Mouse (Mus musculus) mesoderm, embryonic 11.5 days (tissue): Measurements from ENCODE around the gene Amy2a3.
"Not testable (repeated sequence)": the region's sequence is repeated elsewhere in the genome, so short reads cannot be mapped to it uniquely, and the experiment has no call there.

Experiments used
- DNase-seq: peaks from one replicate; pipeline ENCODE4 v3.0.0-alpha.2; 2012; ENCODE audit warnings: low read depth, low spot score

The Amy2a3 gene

GRCm38 (mm10) chr3:113323952-113324351, at the start of gene Amy2a3:
Amy2a3 (minus strand) TSS chr3:113324052.
- DNase-seq: not testable (repeated sequence)

- DNase-seq: not testable (repeated sequence)
Measured at GRCm38 (mm10) chr3:113356558-113356957, 32.7 kb upstream of the Amy2a3 start, which contains the start of gene Amy2a2. Amy2a2 (minus strand) TSS chr3:113356658.

- DNase-seq: not testable (repeated sequence)
Measured at GRCm38 (mm10) chr3:113345484-113345883, 21.6 kb upstream of the Amy2a3 start.

GRCm38 (mm10) chr3:113312937-113313336, 10.9 kb downstream of the Amy2a3 start:
- not testable (repeated sequence) for DNase-seq

GRCm38 (mm10) chr3:113291349-113291748, 32.5 kb downstream of the Amy2a3 start, which contains the start of gene Amy2a4:
Amy2a4 (minus strand) TSS chr3:113291449.
- not testable (repeated sequence) for DNase-seq

- not testable (repeated sequence) for DNase-seq
Measured at GRCm38 (mm10) chr3:113280285-113280684, 43.6 kb downstream of the Amy2a3 start.

- not testable (repeated sequence) for DNase-seq
Measured at GRCm38 (mm10) chr3:113279586-113279985, 44.3 kb downstream of the Amy2a3 start.
